Mouse (Mus musculus) liver, embryonic 11.5 days (tissue): ENCODE measurements around the gene Pklr. TPM values are rescaled to one million over a fixed set of nuclear protein-coding genes. Genes with fewer than 3 reads are reported as not detected.

ENCODE experiments used
- ATAC-seq: fragments of 200-750 bp; cut with Nextera tagmentation; replicated peaks from 2 replicates; pipeline ENCODE4 v1.8.0; 2017; ENCODE audit warnings: moderate number of reproducible peaks, mild to moderate bottlenecking, moderate TSS enrichment, moderate library complexity; ENCODE audit not compliant: low FRiP score
- DNase-seq: peaks from one replicate; pipeline ENCODE4 v3.0.0-alpha.2; 2017; ENCODE audit warnings: low spot score
- H3K27ac ChIP-seq: fragments of 300-500 bp; sonication (generic); 2 replicates; pipeline ENCODE4 v1.5.1; 2014; ENCODE audit warnings: mild to moderate bottlenecking, low read depth, low read length, control low read depth
- H3K27me3 ChIP-seq: fragments of 300-500 bp; sonication (generic); replicated peaks from 2 replicates; pipeline ENCODE4 v1.6.1; 2014; ENCODE audit warnings: low read length, mixed read lengths; ENCODE audit not compliant: control insufficient read depth, insufficient read depth
- H3K36me3 ChIP-seq: fragments of 300-500 bp; sonication (generic); 2 replicates; pipeline ENCODE4 v1.6.1; 2014; ENCODE audit warnings: mild to moderate bottlenecking, low read length, moderate library complexity, mixed read lengths; ENCODE audit not compliant: control insufficient read depth, insufficient read depth
- H3K4me1 ChIP-seq: fragments of 300-500 bp; sonication (generic); replicated peaks from 2 replicates; pipeline ENCODE4 v1.6.1; 2014; ENCODE audit warnings: low read length, mixed read lengths; ENCODE audit not compliant: control insufficient read depth, insufficient read depth
- H3K4me2 ChIP-seq: fragments of 300-500 bp; sonication (generic); 2 replicates; pipeline ENCODE4 v1.6.1; 2014; ENCODE audit warnings: mild to moderate bottlenecking, control low read depth, moderate library complexity
- H3K4me3 ChIP-seq: fragments of 300-500 bp; sonication (generic); 2 replicates; pipeline ENCODE4 v1.5.1; 2014; ENCODE audit warnings: low read depth, low read length, control low read depth
- H3K9ac ChIP-seq: fragments of 300-500 bp; sonication (generic); 2 replicates; pipeline ENCODE4 v1.6.1; 2014; ENCODE audit warnings: low read depth, low read length, control low read depth
- H3K9me3 ChIP-seq: fragments of 300-500 bp; sonication (generic); 2 replicates; pipeline ENCODE4 v1.6.1; 2016; ENCODE audit warnings: low read length, inconsistent platforms, mixed read lengths; ENCODE audit not compliant: control insufficient read depth
- WGBS: fragments of 180-500 bp; shearing (Covaris S2); extraction: QIAGEN DNeasy Blood & Tissue Kit; methylation state at CpG from one replicate; pipeline ENCODE4 v1.1.7; 2014; 5-methylcytosine and 5-hydroxymethylcytosine counted together
- polyA plus RNA-seq: library from polyadenylated mRNA; unstranded; fragments of >200 nt; fragmentation: Nextera tagmentation; extraction: Ambion mirVana; gene quantifications from 2 replicates; pipeline ENCODE4 v1.2.1, GENCODE M21; 2014

The Pklr gene
- polyA plus RNA-seq, 1 experiment from 2014 or later: 117 TPM

DNA sequence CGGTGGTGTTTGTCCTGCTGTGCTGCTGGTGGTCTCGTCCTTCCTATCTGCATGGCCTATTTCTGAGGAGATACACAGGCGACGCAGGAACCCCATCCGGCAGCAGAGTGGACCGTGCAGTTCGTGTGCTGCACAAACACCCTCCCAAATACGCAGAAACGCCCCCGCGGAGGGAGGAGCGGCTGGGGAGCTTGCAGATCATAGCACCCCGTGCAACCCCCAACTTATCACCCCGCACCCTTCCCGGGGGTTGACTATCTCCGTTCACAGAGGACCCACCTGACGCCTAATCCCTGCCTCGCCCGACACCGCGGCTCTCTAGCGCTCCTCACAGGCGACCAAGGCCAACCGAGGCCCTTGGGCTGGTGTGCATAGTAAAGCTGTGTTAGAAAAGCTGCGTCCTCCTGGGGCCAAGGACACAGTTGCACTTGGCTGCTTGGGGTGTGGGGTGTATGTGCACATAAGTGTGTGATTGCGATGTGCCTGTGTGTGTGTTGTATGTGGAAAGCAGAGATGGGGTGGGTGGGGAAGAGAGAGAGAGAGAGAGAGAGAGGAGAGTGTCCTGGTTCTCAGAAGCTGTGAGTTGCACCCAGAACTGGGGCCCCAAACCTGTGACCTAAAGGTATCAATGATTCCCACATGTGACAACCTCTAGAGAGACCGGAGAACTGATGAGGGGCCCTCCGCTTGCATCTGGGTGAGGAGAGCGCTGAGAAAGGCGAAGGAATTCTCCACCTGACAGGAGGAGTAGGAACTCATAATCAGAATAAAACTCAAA, 3.5 kb upstream of the Pklr start:
- Histone ChIP-seq H3K36me3 (no peaks in the 10 kb centered on the region), H3K4me1 (peaks cover 44% of the 10 kb centered on the region), H3K27ac (peak overlapping the region; percentile 98), H3K4me2 (peak overlapping the region; percentile 70), H3K9me3 (no peaks in the 10 kb centered on the region), H3K27me3 (no peaks in the 10 kb centered on the region), H3K4me3 (peak overlapping the region; percentile 46), H3K9ac (peak overlapping the region; percentile 69)
- 8% methylated on average over 30 of the region's 30 CpGs for WGBS
- DNase-seq (peak; percentile 87), ATAC-seq (peak; percentile 92)

DNA sequence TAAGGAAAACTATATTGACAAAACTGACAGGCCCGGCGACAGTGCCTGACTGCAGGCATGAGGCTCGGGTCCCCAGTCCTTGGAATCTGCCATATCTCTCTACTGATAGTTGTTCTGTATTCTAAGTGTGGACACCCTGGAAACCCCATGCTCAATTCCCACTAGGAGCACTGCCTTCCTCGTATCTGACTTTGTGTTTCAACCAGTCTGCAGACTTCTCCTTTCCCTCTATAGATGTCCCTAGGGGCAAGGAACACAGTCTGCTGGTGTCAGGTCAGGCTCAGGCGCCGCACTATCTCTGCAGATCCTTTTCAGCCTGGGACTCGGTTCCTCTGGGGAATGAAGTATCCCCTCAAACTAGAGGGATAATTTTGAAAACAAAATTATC, 2.9 kb upstream of the Pklr start:
- Histone ChIP-seq H3K4me2 (peak overlapping the region; percentile 70), H3K4me3 (peak overlapping the region; percentile 10; the same call in 1 of the 2 replicates), H3K4me1 (peaks cover 44% of the 10 kb centered on the region), H3K36me3 (no peaks in the 10 kb centered on the region), H3K9ac (peak overlapping the region; percentile 69), H3K27me3 (no peaks in the 10 kb centered on the region), H3K9me3 (no peaks in the 10 kb centered on the region), H3K27ac (peak overlapping the region; percentile 98)
- ATAC-seq (no peak), DNase-seq (no peak)
- 51% methylated on average over 7 of the region's 7 CpGs for WGBS

DNA sequence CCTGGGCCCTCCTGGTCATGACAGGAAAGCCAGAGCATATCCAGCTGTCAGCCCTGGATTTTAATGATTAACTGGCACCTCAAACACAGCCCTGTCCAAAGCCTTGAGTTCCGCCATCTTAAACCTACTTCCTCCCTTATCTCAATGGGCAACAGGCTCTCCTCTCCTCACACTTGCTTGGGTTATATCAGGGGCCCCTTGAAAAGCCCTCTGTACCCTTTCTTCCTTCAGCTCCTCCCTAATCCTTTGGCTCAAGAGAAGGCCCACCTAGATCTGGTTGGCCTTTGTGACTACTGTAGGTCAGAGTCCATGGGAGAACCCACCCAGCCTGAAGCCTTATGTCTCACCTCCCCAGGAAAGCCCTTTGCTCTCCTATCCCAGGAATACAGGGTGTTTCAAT, 2.2 kb upstream of the Pklr start:
- 38% methylated on average over 1 of the region's 1 CpGs for WGBS
- H3K27me3 ChIP-seq: no peaks in the 10 kb centered on the region
- no peaks in the 10 kb centered on the region for H3K36me3 ChIP-seq
- H3K9ac ChIP-seq: peak overlapping the region; percentile 69
- peak overlapping the region; percentile 10; the same call in 1 of the 2 replicates for H3K4me3 ChIP-seq
- ATAC-seq (peak; percentile 8; the same call in 1 of the 2 replicates), DNase-seq (no peak)
- peak overlapping the region; percentile 98 for H3K27ac ChIP-seq
- H3K4me1 ChIP-seq: peaks cover 43% of the 10 kb centered on the region
- H3K9me3 ChIP-seq: no peaks in the 10 kb centered on the region
- H3K4me2 ChIP-seq: peak overlapping the region; percentile 70

DNA sequence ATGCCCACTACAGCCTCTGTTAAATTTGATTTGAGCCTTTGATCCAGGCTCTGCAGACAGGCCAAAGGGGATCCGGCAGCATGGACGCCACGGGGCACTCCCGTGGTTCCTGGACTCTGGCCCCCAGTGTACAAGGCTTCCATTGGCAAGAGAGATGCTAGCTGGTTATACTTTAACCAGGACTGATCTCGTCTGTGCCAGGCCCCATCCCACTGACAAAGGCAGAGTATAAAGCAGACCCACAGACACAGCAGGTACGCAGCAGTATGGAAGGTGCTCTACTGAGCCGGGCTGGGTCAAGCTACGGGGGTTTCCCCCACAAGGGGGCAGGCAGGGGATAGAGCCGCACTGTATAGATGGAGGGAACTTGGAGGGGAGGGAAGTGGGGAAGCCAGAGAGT, 423 bp downstream of the Pklr start:
- 24% methylated on average over 9 of the region's 9 CpGs for WGBS
- peak overlapping the region; percentile 64 for H3K4me3 ChIP-seq
- H3K4me2 ChIP-seq: peak overlapping the region; percentile 71
- H3K27me3 ChIP-seq: no peaks in the 10 kb centered on the region
- H3K27ac ChIP-seq: peak overlapping the region; percentile 98
- peaks cover 37% of the 10 kb centered on the region for H3K4me1 ChIP-seq
- peaks cover 3% of the 10 kb centered on the region; the same call in 1 of the 2 replicates for H3K36me3 ChIP-seq
- H3K9ac ChIP-seq: peak overlapping the region; percentile 84
- no peaks in the 10 kb centered on the region for H3K9me3 ChIP-seq
- DNase-seq (peak; percentile 61), ATAC-seq (peak; percentile 52)

DNA sequence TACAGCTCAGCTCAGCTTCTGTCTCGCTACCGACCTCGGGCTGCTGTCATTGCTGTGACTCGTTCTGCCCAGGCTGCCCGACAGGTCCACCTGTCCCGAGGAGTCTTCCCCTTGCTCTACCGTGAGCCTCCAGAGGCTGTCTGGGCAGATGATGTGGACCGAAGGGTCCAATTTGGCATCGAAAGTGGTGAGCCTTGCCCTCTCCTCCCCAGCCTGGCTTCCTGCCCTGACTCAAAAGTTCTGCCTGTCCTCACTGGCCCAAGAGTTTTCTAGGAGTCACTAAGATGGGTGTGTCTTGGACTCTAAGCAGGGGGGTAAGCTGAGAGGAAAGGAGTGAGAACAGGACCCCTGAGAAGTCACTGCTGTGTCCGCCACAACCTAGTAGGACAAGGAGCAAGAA, 8.9 kb downstream of the Pklr start:
- no peak overlapping the region for H3K9ac ChIP-seq
- H3K4me1 ChIP-seq: peaks cover 17% of the 10 kb centered on the region; the same call in 1 of the 2 replicates
- no peak for DNase-seq
- no peaks in the 10 kb centered on the region for H3K9me3 ChIP-seq
- H3K36me3 ChIP-seq: peaks cover 23% of the 10 kb centered on the region
- no peak overlapping the region for H3K4me3 ChIP-seq
- H3K27ac ChIP-seq: no peak overlapping the region
- no peak overlapping the region for H3K4me2 ChIP-seq
- 81% methylated on average over 10 of the region's 10 CpGs for WGBS
- no peak for ATAC-seq
- peaks cover 15% of the 10 kb centered on the region for H3K27me3 ChIP-seq

DNA sequence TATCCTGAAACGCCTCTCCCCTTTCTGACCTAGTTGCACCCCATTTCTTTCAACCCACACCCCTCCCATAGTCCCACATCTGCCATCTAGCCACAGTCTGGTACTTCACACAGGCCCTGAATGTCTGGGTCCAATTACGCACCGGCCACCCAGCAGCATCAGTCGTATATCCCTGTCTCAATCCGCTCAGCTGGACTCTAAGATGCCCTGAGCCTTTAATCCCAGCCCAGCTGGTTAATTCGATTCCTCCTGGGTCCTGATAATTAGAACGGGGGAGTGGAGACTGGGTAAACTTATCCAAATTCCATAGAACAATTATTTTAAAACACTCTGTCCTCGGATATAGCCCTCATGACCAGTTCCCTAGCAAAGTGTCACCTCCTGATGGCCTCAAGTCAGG, 9.6 kb downstream of the Pklr start:
- Histone ChIP-seq H3K27me3 (peaks cover 21% of the 10 kb centered on the region), H3K27ac (no peak overlapping the region), H3K9ac (no peak overlapping the region), H3K4me3 (no peak overlapping the region), H3K9me3 (no peaks in the 10 kb centered on the region), H3K36me3 (peaks cover 23% of the 10 kb centered on the region), H3K4me2 (no peak overlapping the region), H3K4me1 (peaks cover 17% of the 10 kb centered on the region; the same call in 1 of the 2 replicates)
- ATAC-seq (no peak), DNase-seq (no peak)
- WGBS: 72% methylated on average over 8 of the region's 8 CpGs

DNA sequence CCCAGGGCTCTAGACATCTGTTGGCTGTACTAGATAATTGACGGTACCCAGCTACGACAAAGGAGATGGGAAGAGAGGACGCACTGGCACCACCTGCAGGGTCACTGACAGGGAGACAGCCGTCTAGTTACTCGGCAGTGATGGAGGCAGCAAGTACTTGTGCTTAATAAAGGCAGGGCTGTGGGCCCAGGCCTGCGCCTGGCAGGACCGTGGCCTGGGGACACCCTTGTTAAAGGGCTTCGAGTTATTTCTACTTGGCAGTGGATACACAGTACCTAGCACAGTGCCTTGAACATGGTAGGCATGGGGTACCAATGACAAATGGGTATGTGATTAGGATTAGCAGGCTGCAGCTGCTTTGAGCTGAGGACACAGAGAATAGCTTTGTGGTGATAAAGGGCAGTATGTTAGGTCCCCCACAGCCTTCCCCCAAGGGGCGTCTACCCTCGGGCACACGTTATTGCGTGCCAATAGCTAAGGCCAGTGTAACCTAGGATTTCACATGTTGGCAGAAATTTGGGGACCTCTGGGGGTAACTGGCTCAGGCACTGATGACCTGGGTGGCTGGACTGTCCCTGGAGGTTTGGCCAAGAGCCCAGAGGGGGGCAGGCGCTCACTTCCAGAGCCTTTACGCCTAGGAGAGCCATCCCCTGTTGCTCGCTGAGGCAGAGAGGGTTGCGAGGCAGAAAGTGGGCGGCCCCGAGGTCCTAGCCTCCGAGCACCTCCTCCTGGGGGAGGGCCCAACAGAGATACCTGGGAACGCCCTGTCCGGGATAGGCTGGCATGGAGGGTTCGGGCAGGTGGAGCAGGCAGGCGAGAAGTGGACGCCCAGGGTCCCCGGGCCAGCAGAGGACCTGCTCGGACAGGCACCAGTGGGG, 11.4 kb downstream of the Pklr start:
- peak overlapping the region; percentile 73 for H3K27ac ChIP-seq
- H3K4me2 ChIP-seq: peak overlapping the region; percentile 72
- ATAC-seq (peak; percentile 89), DNase-seq (peak; percentile 82)
- peaks cover 22% of the 10 kb centered on the region; the same call in 1 of the 2 replicates for H3K4me1 ChIP-seq
- peak overlapping the region; percentile 32 for H3K4me3 ChIP-seq
- H3K9me3 ChIP-seq: no peaks in the 10 kb centered on the region
- WGBS: 22% methylated on average over 26 of the region's 26 CpGs
- H3K36me3 ChIP-seq: peaks cover 18% of the 10 kb centered on the region
- H3K27me3 ChIP-seq: peaks cover 26% of the 10 kb centered on the region
- peak overlapping the region; percentile 61 for H3K9ac ChIP-seq

DNA sequence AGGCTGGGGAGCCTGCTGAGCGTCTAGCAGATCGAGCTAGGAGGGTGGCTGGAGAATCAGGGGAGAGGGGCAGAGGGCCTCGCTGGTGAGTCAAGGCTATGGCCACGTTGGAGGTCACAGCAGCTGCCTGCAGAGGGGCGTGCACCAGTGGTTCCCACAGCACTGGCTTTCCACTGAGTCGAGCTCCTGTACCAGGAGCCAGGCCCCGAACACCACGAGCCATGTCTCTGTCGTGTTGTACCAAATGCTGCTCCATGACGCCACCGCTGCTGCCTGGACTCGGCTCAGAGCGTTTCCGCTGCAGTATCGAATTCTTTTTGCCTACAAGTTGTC, 12.0 kb downstream of the Pklr start:
- no peaks in the 10 kb centered on the region for H3K9me3 ChIP-seq
- 9% methylated on average over 15 of the region's 15 CpGs for WGBS
- peak overlapping the region; percentile 73 for H3K27ac ChIP-seq
- ATAC-seq (peak; percentile 49), DNase-seq (no peak)
- H3K27me3 ChIP-seq: peaks cover 26% of the 10 kb centered on the region
- peaks cover 15% of the 10 kb centered on the region for H3K36me3 ChIP-seq
- peak overlapping the region; percentile 32 for H3K4me3 ChIP-seq
- peak overlapping the region; percentile 61 for H3K9ac ChIP-seq
- peaks cover 23% of the 10 kb centered on the region; the same call in 1 of the 2 replicates for H3K4me1 ChIP-seq
- peak overlapping the region; percentile 72 for H3K4me2 ChIP-seq
